Mouse (Mus musculus) embryonic facial prominence, embryonic 15.5 days (tissue): ENCODE data around the gene Vrk1. TPM values are rescaled to one million over a fixed set of nuclear protein-coding genes. Genes with fewer than 3 reads are reported as not detected.

ENCODE experiments used
- polyA plus RNA-seq: library from polyadenylated mRNA; unstranded; fragments of >200 nt; fragmentation: Nextera tagmentation; extraction: Ambion mirVana; gene quantifications from 2 replicates; pipeline ENCODE4 v1.2.1, GENCODE M21; 2015

Vrk1 gene
- polyA plus RNA-seq, 1 experiment from 2014 or later, result 54.2 TPM

Other genes starting within 250 kb of the Vrk1 start
- gene Papola, start 225.5 kb upstream of the Vrk1 start, polyA plus RNA-seq, result 180 and 186 TPM in 2 replicates